Mouse (Mus musculus) right cerebral cortex, postnatal 36 days (tissue): ENCODE results near the gene Mmd.
A peak's percentile ranks its signal among the peaks of the same experiment; 100 is the strongest.

Experiments
- DNase-seq, 2 experiments: peaks; one replicate each; pipeline ENCODE4 v3.0.0; 2022; ENCODE audit warnings: low spot score in 2 of 2, mixed read lengths in 1 of 2

Mmd gene

GRCm38 (mm10) chr11:90283159-90283558 is 33.9 kb downstream of the Mmd start:
- DNase-seq = no peak

- peak; percentile 44 to 81 for DNase-seq
Observed at GRCm38 (mm10) chr11:90283601-90284000, 34.3 kb downstream of the Mmd start.

- no peak for DNase-seq
Observed at GRCm38 (mm10) chr11:90284079-90284478, 34.8 kb downstream of the Mmd start.

GRCm38 (mm10) chr11:90284623-90285022 is 35.4 kb downstream of the Mmd start:
- DNase-seq = no peak

- DNase-seq = no peak
Observed at GRCm38 (mm10) chr11:90286550-90287154, 37.4 kb downstream of the Mmd start.

GRCm38 (mm10) chr11:90291156-90291555 is 41.9 kb downstream of the Mmd start:
- no peak for DNase-seq

GRCm38 (mm10) chr11:90292766-90293165 is 43.5 kb downstream of the Mmd start:
- no peak for DNase-seq

- DNase-seq = no peak
Observed at GRCm38 (mm10) chr11:90294622-90295021, 45.4 kb downstream of the Mmd start.

GRCm38 (mm10) chr11:90306067-90306466 is 56.8 kb downstream of the Mmd start:
- no peak for DNase-seq

GRCm38 (mm10) chr11:90306993-90307392 is 57.7 kb downstream of the Mmd start:
- DNase-seq = no peak

- peak in 1 of 2 experiments; percentile 25 for DNase-seq
Observed at GRCm38 (mm10) chr11:90314606-90315005, 65.3 kb downstream of the Mmd start.

- peak; percentile 25 to 50 for DNase-seq
Observed at GRCm38 (mm10) chr11:90317482-90317881, 68.2 kb downstream of the Mmd start.

GRCm38 (mm10) chr11:90320922-90321321 is 71.7 kb downstream of the Mmd start:
- no peak for DNase-seq

GRCm38 (mm10) chr11:90324597-90324996 is 75.3 kb downstream of the Mmd start:
- DNase-seq = no peak

- DNase-seq = no peak
Observed at GRCm38 (mm10) chr11:90326146-90326545, 76.9 kb downstream of the Mmd start.

GRCm38 (mm10) chr11:90326836-90327235 is 77.6 kb downstream of the Mmd start:
- DNase-seq = no peak
